Mouse (Mus musculus): ENCODE measurements around the gene Zfp119b.
"Not testable (repeated sequence)": the region's sequence is repeated elsewhere in the genome, so short reads cannot be mapped to it uniquely, and the experiment has no call there.

Gene Zfp119b

GRCm38 (mm10) chr17:55957168-55957567 lies 7.9 kb upstream of the Zfp119b start:
- DNase-seq = peak; percentile 80 to 87

- DNase-seq = peak in 1 of 2 experiments; percentile 31
These were observed 7.3 kb upstream of the Zfp119b start for GRCm38 (mm10) chr17:55956591-55956990.

DNA sequence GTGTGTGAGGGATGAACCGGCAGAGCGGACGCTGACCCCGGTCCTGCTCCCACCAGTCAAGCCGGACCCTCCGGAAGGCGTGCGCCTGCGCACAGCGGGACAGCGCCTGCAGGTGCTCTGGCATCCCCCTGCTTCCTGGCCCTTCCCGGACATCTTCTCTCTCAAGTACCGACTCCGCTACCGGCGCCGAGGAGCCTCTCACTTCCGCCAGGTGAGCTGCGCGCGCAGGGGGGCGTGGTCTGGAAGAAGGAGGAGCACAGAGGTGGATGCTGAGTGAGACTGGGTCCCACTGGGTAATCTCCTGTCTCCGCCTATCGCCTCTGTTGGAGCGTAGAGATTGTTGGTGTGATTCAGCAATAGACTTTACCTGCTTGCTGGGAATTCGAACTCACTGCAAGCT lies 6.8 kb upstream of the Zfp119b start:
- DNase-seq = peak; percentile 88 to 92

DNA sequence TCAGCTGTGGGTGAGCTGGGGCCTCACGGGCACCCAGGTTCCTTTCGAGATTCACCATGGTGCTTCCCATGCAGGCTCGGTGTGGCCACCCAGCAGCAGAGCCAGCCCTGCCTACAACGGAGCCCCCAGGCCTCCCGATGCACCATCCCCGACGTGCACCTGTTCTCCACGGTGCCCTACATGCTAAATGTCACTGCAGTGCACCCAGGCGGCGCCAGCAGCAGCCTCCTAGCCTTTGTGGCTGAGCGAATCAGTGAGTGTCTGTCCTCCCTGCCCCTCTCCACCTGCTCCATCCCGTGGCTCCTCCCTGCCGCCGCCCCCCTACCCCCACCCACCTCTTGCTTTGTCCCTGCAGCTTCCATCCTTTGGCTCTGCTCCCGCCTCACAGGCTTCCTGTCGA lies 4.9 kb upstream of the Zfp119b start:
- peak in 1 of 2 experiments; percentile 9 for DNase-seq

GRCm38 (mm10) chr17:55953751-55954150 lies 4.5 kb upstream of the Zfp119b start:
- peak in 1 of 2 experiments; percentile 9 for DNase-seq

- no peak for DNase-seq
These were observed 3.2 kb upstream of the Zfp119b start, which contains the start of gene Ebi3 for GRCm38 (mm10) chr17:55952447-55953027. TSS of gene Ebi3 (plus strand) at chr17:55952640.

DNA sequence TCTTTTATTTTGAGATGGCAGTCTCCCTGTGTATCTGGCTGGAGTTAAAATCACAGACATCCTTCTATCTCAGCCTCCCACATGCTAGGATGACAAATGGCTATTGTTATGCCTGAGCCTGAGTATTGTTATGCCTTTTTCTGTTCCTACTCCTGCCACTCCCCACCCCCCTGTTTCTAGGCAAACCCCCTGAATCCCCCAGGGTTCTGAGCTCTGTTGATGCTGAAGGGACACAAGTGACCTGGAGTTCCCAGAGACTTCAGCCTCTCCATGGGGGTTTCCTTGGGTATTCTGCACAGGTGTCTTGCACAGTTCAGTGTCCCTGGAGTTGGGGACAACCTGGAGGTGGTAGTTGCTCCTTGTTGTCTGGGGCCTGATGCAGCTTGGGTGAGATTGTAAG lies 2.7 kb upstream of the Zfp119b start:
- DNase-seq = no peak

- no peak for DNase-seq
These were observed 1.3 kb upstream of the Zfp119b start for GRCm38 (mm10) chr17:55950601-55951000.

DNA sequence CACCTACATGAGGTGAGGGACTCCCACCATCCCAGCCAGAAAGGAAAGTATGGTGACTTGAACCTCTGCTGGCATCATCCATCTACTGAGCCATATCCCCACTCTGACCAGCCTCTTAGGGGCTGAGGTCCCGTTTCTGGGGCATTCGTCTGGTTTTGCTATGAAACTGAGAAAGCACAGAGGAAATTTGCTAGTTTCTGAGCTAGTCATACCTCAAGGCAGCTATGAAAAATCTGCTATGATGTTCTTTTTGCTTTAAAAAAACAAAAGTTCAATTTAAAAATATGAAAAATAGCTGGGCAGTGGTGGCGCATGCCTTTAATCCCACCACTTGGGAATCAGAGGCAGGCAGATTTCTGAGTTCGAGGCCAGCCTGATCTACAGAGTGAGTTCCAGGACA lies 653 bp downstream of the Zfp119b start:
- DNase-seq = no peak

DNA sequence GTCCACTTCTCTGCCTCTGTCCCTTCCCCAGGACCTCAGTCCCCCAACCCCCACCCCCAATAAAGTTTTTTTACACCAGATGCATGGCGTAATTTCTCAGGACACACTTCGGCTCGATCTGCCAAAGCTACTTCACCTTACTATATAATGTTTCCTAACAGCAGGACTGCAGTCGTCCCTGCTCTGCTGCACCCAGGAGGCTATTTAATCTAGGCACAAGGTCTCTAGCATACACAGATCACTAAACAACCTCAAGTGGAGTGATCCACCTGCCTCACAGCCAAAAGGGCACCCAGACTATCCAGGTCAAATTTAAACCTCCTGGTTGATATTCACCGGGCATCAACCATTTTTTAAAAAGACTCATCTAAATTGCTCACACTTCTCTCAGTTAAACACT lies 3.6 kb downstream of the Zfp119b start:
- DNase-seq = peak; percentile 22 to 39

- peak; percentile 93 to 99 for DNase-seq
These were observed 4.2 kb downstream of the Zfp119b start for GRCm38 (mm10) chr17:55944866-55945682.

DNA sequence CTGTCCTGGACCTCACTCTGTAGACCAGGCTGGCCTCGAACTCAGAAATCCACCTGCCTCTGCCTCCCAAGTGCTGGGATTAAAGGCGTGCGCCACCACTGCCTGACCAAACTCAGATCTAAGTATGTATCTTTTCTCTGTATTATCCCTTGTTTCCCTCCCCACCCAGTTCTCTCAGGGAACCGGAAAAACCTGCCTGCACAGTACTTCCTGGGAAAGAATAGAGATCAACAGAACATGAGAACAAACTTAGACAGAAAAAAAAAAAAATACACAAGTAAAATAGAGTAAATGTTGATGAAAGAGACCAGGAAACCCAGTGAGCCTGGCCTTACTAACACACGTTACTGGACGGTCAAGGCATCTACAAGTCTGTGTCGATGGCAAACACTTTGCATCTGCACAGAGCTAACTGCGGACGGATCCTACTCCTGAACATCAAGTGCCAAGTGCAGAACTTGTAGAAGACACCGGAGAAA lies 4.9 kb downstream of the Zfp119b start:
- not testable (repeated sequence) for DNase-seq

DNA sequence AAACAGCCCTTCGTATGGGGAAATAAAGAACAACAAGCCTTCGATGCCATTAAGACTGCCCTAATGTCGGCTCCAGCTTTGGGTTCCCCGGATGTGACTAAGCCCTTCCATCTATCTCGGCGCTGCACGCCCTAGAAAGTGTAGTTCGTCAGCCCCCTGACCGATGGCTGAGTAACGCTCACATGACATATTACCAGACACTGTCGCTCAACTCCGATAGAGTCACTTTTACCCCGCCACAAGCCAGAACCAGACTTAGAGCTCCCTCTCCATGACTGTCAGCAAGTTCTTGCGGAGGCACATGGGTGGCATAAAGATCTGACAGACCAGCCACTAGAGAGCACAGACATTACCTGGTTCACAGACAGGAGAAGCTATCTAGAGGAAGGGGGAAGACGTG lies 16.1 kb downstream of the Zfp119b start:
- DNase-seq = no peak

DNA sequence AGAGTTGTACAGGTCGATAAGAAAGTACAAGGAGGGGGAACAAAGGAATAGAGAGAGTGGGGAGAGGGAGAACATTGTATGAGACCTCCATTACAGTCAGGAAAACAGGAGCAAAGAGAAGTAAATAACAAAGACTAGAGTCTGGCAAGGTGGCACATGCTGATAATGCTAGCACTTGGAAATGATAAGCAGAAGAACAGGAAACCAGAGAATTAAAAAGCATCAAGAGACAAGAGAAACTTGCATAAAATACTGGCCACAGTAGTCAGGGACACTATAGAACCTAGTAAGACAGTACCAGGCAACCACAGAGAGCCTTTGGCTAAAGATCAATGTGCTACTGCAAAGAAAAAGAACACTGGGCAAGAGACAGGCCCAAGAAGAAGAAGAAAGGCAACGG lies 16.7 kb downstream of the Zfp119b start:
- no peak for DNase-seq

DNA sequence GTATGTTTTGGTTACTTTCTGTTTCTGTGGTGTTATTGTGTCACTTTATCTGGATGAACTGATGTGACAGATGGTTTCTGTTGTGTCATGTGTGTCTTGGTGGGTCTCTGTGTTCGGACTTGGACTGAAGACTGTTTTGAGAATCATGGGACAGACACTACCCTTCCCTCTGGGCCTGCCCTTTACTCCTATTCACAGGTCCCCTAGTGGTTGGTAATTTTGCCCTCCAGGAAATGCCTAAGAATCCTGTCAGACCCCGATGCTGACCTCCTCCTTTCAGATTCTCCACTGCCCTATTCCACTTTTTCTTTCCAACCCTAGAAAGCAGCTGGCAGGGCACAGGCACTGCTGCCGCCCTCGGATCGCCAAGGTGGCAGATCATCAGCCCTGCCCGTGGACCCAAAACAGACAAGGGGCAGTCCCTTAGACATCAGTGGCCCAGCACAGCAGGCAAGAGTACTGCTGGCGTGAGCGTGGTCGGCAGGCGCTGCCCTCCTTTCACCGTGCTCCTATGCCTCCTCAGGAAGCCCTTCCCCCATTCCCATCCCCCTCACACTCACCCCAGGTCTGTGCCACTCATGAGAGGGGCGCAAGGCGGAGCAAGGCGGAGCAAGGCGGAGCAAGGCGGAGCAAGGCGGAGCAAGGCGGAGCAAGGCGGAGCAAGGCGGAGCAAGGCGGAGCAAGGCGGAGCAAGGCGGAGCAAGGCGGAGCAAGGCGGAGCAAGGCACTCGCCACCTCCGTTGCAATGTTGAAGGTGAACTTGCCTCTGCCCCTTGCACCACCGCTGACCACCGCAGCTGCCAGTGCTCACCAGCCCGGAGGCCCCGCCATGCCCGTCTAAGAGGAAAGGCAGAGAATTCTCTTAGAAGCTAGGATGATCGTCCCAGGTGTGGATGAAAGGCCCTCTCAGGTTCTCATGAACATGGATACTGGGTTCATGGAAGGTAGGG lies 17.5 kb downstream of the Zfp119b start:
- DNase-seq = peak; percentile 73 to 74

- DNase-seq = no peak
These were observed 42.6 kb downstream of the Zfp119b start for GRCm38 (mm10) chr17:55906669-55907068.

DNA sequence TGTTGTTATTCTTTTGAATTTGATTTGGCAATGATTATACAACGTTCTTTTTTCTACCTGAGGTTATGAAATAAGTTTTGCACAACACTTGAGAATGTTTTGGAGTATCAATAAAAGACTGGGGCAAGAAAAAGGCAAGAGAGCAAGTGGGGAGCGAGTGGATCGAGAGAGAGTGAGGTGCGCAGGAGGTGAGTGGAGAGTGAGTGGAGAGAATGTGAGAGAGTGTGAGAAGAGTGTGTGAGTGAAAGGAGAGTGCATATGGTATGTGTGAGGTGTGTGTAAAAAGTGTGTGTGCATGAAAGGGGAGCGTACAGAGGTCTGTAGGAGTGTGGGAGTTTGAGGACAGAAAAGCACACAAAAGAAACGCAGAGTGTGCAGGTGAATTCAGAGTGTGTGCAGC lies 45.2 kb downstream of the Zfp119b start:
- no peak for DNase-seq

GRCm38 (mm10) chr17:55903687-55904086 lies 45.6 kb downstream of the Zfp119b start:
- DNase-seq = no peak

GRCm38 (mm10) chr17:55903087-55903486 lies 46.2 kb downstream of the Zfp119b start:
- DNase-seq = no peak

DNA sequence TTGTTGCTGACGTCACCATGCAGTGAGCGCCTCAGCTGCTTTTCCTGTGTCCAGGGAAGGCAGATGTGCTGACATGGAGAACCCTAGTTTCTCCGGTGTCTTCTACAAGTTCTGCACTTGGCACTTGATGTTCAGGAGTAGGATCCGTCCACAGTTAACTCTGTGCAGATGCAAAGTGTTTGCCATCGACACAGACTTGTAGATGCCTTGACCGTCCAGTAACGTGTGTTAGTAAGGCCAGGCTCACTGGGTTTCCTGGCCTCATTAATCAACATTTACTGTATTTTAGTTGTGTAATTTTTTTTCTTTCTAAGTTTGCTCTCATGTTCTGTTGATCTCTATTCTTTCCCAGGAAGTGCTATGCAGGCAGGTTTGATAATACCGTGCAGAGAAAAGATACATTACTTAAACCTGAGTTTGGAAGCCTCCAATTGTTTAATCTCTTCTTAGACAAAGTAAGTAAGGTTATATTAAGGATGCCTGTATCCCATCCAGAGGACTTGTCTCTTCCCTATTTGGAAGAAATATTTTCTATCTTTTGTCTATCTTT lies 56.8 kb downstream of the Zfp119b start:
- peak; percentile 20 to 64 for DNase-seq

Data from cerebellum, adult 18-20 months (tissue).